In genomic region chr6:25689520-25690283, GRCm38 (mm10) we compare ENCODE assay signal across 9 mouse cellular contexts. TPM values are rescaled to one million over a fixed set of nuclear protein-coding genes. Genes with fewer than 3 reads are reported as not detected.
DNase-seq lines count a peak whose midpoint lies in the region; ATAC-seq and TF ChIP-seq lines count a peak whose summit lies in the region.
"Had no signal": no experiment of that assay in that cellular context is flagged by ENCODE, and none has a peak within 500 bp of the region (broad histone marks: within the 10 kb centered on the region; RNA-seq: fewer than 3 reads in every experiment).

No protein-coding gene starts in this region.

- no peak for TF ChIP-seq EP300 in heart, adult 2 months (IDR thresholded peaks at IDR 0.05; ENCODE audit: insufficient read depth, low read depth, low read length)

- peak in 1 of 2 experiments; percentile 17 for DNase-seq in heart, adult 2 months
- no peak for DNase-seq in heart, adult 8-10 months (ENCODE audit: low spot score)
- peak; percentile 34 to 41 for DNase-seq in cerebellum, adult 2 months
- peak; percentile 59 for DNase-seq in forelimb bud, embryonic 11.5 days (ENCODE audit: low read depth, low spot score)
- peak; percentile 72 for DNase-seq in left cerebral cortex, postnatal 4 days
- peak; percentile 74 for DNase-seq in neural tube, embryonic 10.5 days (ENCODE audit: extremely low spot score, low spot score)
- no peak for DNase-seq in natural killer cell, adult 2 months (ENCODE audit: low spot score in 2 of 2)

- ATAC-seq in intestine, embryonic 16.5 days: peak; percentile 85

- peak overlapping the region; percentile 39 for H3K4me3 ChIP-seq in heart, adult 2 months
- peak overlapping the region; percentile 85 for H3K4me3 ChIP-seq in cerebellum, adult 2 months (replicated peaks; ENCODE audit: insufficient read depth, low read depth, low read length)
- H3K4me3 ChIP-seq in intestine, embryonic 16.5 days (ENCODE audit: low read length): peak overlapping the region; percentile 62

- H3K79me2 ChIP-seq in heart, adult 2 months (replicated peaks; ENCODE audit: control insufficient read depth, insufficient read depth, low read length): no peaks in the 10 kb centered on the region

- H3K9me3 ChIP-seq in intestine, embryonic 16.5 days (ENCODE audit: control insufficient read depth, low read length): no peaks in the 10 kb centered on the region

- peaks cover 1% of the 10 kb centered on the region; the same call in 1 of the 2 replicates for H3K4me1 ChIP-seq in heart, adult 2 months (ENCODE audit: control insufficient read depth, insufficient read depth, low read length)
- no peaks in the 10 kb centered on the region for H3K4me1 ChIP-seq in cerebellum, adult 2 months (ENCODE audit: control insufficient read depth, insufficient read depth, low read length)
- peaks cover 9% of the 10 kb centered on the region for H3K4me1 ChIP-seq in intestine, embryonic 16.5 days (ENCODE audit: control insufficient read depth, insufficient read depth, low read length)

- peaks cover 3% of the 10 kb centered on the region for H3K27me3 ChIP-seq in heart, adult 2 months (ENCODE audit: control insufficient read depth, insufficient read depth, low read length)
- H3K27me3 ChIP-seq in cerebellum, adult 2 months (ENCODE audit: control insufficient read depth, insufficient read depth, low read length): no peaks in the 10 kb centered on the region; the same call in 1 of the 2 replicates
- H3K27me3 ChIP-seq in intestine, embryonic 16.5 days (replicated peaks; ENCODE audit: control insufficient read depth, insufficient read depth, low read length): peaks cover 18% of the 10 kb centered on the region
- H3K27me3 ChIP-seq: CH12.LX had no signal

- no peak for TF ChIP-seq POLR2A in heart, adult 2 months (IDR thresholded peaks at IDR 0.05; ENCODE audit: insufficient read depth, low read depth, low read length)
- 0 out of 2 replicates have a peak, but pooled peaks have one; percentile 19 for TF ChIP-seq POLR2A in cerebellum, adult 2 months (IDR thresholded peaks at IDR 0.05; ENCODE audit: borderline replicate concordance, insufficient read depth, low read length)

- intact Hi-C loops in heart, adult 2 months (cut with DNase I): no loop called here
- intact Hi-C loops in left cerebral cortex, postnatal 4 days (cut with DNase I): no loop called here

- H3K9ac ChIP-seq in heart, adult 2 months (ENCODE audit: low read depth, low read length): peak overlapping the region; percentile 32
- H3K9ac ChIP-seq in intestine, embryonic 16.5 days (ENCODE audit: low read depth, low read length): peak overlapping the region; percentile 32

- WGBS in heart, adult 2 months: under 1% methylated on average over 43 of the region's 43 CpGs
- WGBS in cerebellum, adult 2 months: under 1% methylated on average over 43 of the region's 43 CpGs
- WGBS in intestine, embryonic 16.5 days: under 1% methylated on average over 43 of the region's 43 CpGs

- H3K4me2 ChIP-seq in intestine, embryonic 16.5 days (ENCODE audit: low read depth, low read length): peak overlapping the region; percentile 93

- no peaks in the 10 kb centered on the region for H3K36me3 ChIP-seq in heart, adult 2 months (ENCODE audit: control insufficient read depth, insufficient read depth, low read length)
- H3K36me3 ChIP-seq in intestine, embryonic 16.5 days (ENCODE audit: control insufficient read depth, insufficient read depth, low read length): no peaks in the 10 kb centered on the region

- H3K27ac ChIP-seq in heart, adult 2 months: no peak overlapping the region
- no peak overlapping the region; the same call in 1 of the 2 replicates for H3K27ac ChIP-seq in cerebellum, adult 2 months (ENCODE audit: insufficient read depth, low read length)
- H3K27ac ChIP-seq in intestine, embryonic 16.5 days (ENCODE audit: low read length): no peak overlapping the region

- no peak for TF ChIP-seq CTCF in heart, adult 2 months (IDR thresholded peaks at IDR 0.05)
- no peak for TF ChIP-seq CTCF in cerebellum, adult 2 months (IDR thresholded peaks at IDR 0.05; ENCODE audit: borderline replicate concordance, insufficient read depth, low read depth, low read length)

RNA-seq across cellular contexts. Expression of gene Gpr37, which starts 0.8 kb away (rescaled TPM):
- total RNA-seq in heart, adult 2 months (2021): not detected
- polyA plus RNA-seq in heart, adult 2 months (2012; rRNA removed): 0.03 and 0.10 TPM in 2 replicates
- under 1 TPM in 1 of 4 experiments, not detected in 3; 0.09 TPM for total RNA-seq in heart, adult 8-10 months (2022)
- polyA plus RNA-seq in cerebellum, adult 2 months (2012; rRNA removed): 55.9 and 70.5 TPM in 2 replicates
- polyA plus RNA-seq in intestine, embryonic 16.5 days (2015; fragmentation: Nextera tagmentation; extraction: Ambion mirVana): 0.40 and 0.45 TPM in 2 replicates
- 10 to 100 TPM; 11.2 to 11.7 TPM for total RNA-seq in left cerebral cortex, postnatal 4 days (2021)
- total RNA-seq: CH12.LX had no signal

Comparison
In these comparisons a context has a peak if more than half of its experiments do, and no peak if none do; other contexts are left out.
1. DNase-seq: peak in cerebellum, adult 2 months (2 of 2), forelimb bud, embryonic 11.5 days (single experiment), left cerebral cortex, postnatal 4 days (single experiment) and neural tube, embryonic 10.5 days (single experiment); none in heart, adult 8-10 months (single experiment) and natural killer cell, adult 2 months (0 of 2).
2. RNA of gene Gpr37, which starts 0.8 kb away (total RNA-seq): 11.2 to 11.7 TPM in left cerebral cortex, postnatal 4 days; 0.09 TPM in heart, adult 8-10 months and not detected in heart, adult 2 months; every median in the first group is over 10 times any median in the second.
3. Peak in every context shown above with its lines, with median percentiles within 50 percentile points of each other: H3K4me3 ChIP-seq.